ENCODE assay signal across 23 mouse cellular contexts in the genomic region with DNA sequence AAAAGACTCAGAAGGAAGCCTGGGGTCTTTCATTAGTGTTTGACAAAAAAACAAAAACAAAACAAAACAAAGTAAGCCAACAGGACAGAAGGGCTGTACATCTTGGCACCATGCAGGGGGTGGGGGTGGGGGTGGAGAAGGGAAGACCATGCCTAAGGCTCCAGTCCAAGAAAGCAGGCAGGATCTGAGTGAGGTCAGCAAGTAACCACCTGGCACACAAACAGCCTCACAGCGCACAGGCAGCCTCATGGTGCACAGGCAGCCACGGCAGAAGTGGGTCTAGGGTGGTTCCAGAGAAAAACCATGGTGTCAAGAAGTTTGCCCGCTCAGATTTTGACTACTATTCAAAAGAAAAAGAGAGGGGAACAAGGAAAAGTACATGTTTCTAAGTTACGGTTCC.
DNase-seq lines count a peak whose midpoint lies in the region; ATAC-seq and TF ChIP-seq lines count a peak whose summit lies in the region.
"Had no signal": no experiment of that assay in that cellular context is flagged by ENCODE, and none has a peak within 500 bp of the region (broad histone marks: within the 10 kb centered on the region; RNA-seq: fewer than 3 reads in every experiment).

No protein-coding gene starts in this region.

- no peak for ATAC-seq in cerebellum, adult (ENCODE audit: insufficient number of reproducible peaks, low FRiP score, low TSS enrichment)
- ATAC-seq: activated CD4-positive, CD25-positive, alpha-beta regulatory T cell, adult 4 months; CD4-positive, CD25-positive, alpha-beta regulatory T cell, adult 4 months; forebrain, embryonic 14.5 days; forebrain, embryonic 16.5 days; Patski had no signal

- intact Hi-C loops in left cerebral cortex, postnatal 4 days (cut with DNase I) = no loop called here
- intact Hi-C loops in left cerebral cortex, adult 2 months (cut with DNase I) = no loop called here

- TF ChIP-seq CTCF in left cerebral cortex, adult 2 months (IDR thresholded peaks at IDR 0.05) = no peak

- DNase-seq in cerebellum, postnatal 10 days = peak; percentile 65 to 78
- DNase-seq in cerebellum, postnatal 25 days = peak; percentile 20 to 45
- no peak for DNase-seq in cerebellum, adult 9-11 months
- peak; percentile 20 for DNase-seq in left cerebral cortex, postnatal 4 days
- DNase-seq in left cerebral cortex, adult 2 months (ENCODE audit: extremely low spot score in 1 of 2, low spot score in 2 of 2) = no peak
- DNase-seq: adrenal gland, adult 8-10 months; adrenal gland, postnatal 14 days; adrenal gland, postnatal 36 days; B cell, adult 2 months; cerebellum, adult 11-12 months; cerebellum, adult 8-10 months; embryo, embryonic 11 days had no signal

- no peak overlapping the region for H3K4me3 ChIP-seq in left cerebral cortex, adult 2 months
- H3K4me3 ChIP-seq: embryonic facial prominence, embryonic 13.5 days; embryonic facial prominence, embryonic 15.5 days; erythroblast, embryonic 14.5 days; forebrain, embryonic 10.5 days; forebrain, embryonic 12.5 days had no signal

- H3K27ac ChIP-seq in left cerebral cortex, adult 2 months = no peak overlapping the region
- H3K27ac ChIP-seq: embryonic facial prominence, embryonic 13.5 days; embryonic facial prominence, embryonic 15.5 days; forebrain, embryonic 10.5 days; forebrain, embryonic 12.5 days had no signal

Comparison
In these comparisons a context has a peak if more than half of its experiments do, and no peak if none do; other contexts are left out.
1. DNase-seq: peak in cerebellum, postnatal 10 days (2 of 2), cerebellum, postnatal 25 days (2 of 2) and left cerebral cortex, postnatal 4 days (single experiment); none in cerebellum, adult 9-11 months (single experiment) and left cerebral cortex, adult 2 months (0 of 2).